Mouse (Mus musculus) forebrain, embryonic 11.5 days (tissue): ENCODE measurements around the gene Smad3. TPM values are rescaled to one million over a fixed set of nuclear protein-coding genes. Genes with fewer than 3 reads are reported as not detected.

ENCODE experiments used
- ATAC-seq: fragments of 200-750 bp; cut with Nextera tagmentation; replicated peaks from 2 replicates; pipeline ENCODE4 v1.8.0; 2017; ENCODE audit warnings: moderate TSS enrichment; ENCODE audit not compliant: low FRiP score
- DNase-seq: peaks from one replicate; pipeline ENCODE4 v3.0.0-alpha.2; 2017; ENCODE audit warnings: low spot score
- H3K27ac ChIP-seq: fragments of 300-500 bp; sonication (generic); 2 replicates; pipeline ENCODE4 v1.5.1; 2014; ENCODE audit warnings: low read depth, low read length
- H3K27me3 ChIP-seq: fragments of 300-500 bp; sonication (generic); 2 replicates; pipeline ENCODE4 v1.6.1; 2014; ENCODE audit warnings: mild to moderate bottlenecking, low read length, mixed read lengths; ENCODE audit not compliant: control insufficient read depth, insufficient read depth
- H3K36me3 ChIP-seq: fragments of 300-500 bp; sonication (generic); 2 replicates; pipeline ENCODE4 v1.6.1; 2014; ENCODE audit warnings: mild to moderate bottlenecking, low read length, moderate library complexity, mixed read lengths; ENCODE audit not compliant: control insufficient read depth, insufficient read depth
- H3K4me1 ChIP-seq: fragments of 300-500 bp; sonication (generic); replicated peaks from 2 replicates; pipeline ENCODE4 v1.6.1; 2014; ENCODE audit warnings: low read length, mixed read lengths; ENCODE audit not compliant: control insufficient read depth, insufficient read depth
- H3K4me2 ChIP-seq: fragments of 300-500 bp; sonication (generic); 2 replicates; pipeline ENCODE4 v1.6.1; 2014; ENCODE audit warnings: low read depth, mild to moderate bottlenecking, low read length, moderate library complexity, mixed read lengths; ENCODE audit not compliant: severe bottlenecking
- H3K4me3 ChIP-seq: fragments of 300-500 bp; sonication (generic); 2 replicates; pipeline ENCODE4 v1.5.1; 2014; ENCODE audit warnings: low read depth, low read length
- H3K9ac ChIP-seq: fragments of 300-500 bp; sonication (generic); 2 replicates; pipeline ENCODE4 v1.6.1; 2014; ENCODE audit warnings: low read length
- H3K9me3 ChIP-seq: fragments of 300-500 bp; sonication (generic); 2 replicates; pipeline ENCODE4 v1.6.1; 2016; ENCODE audit warnings: low read length, mixed read lengths; ENCODE audit not compliant: control insufficient read depth
- WGBS: fragments of 180-500 bp; shearing (Covaris S2); extraction: QIAGEN DNeasy Blood & Tissue Kit; methylation state at CpG from one replicate; pipeline ENCODE4 v1.1.7; 2014; 5-methylcytosine and 5-hydroxymethylcytosine counted together
- polyA plus RNA-seq: library from polyadenylated mRNA; unstranded; fragments of >200 nt; fragmentation: Nextera tagmentation; extraction: Ambion mirVana; gene quantifications from 2 replicates; pipeline ENCODE4 v1.2.1, GENCODE M21; 2014

Smad3 gene
- polyA plus RNA-seq, 1 experiment from 2014 or later, result 17.9 TPM

GRCm38 (mm10) chr9:63698320-63699045, 59.3 kb downstream of the Smad3 start:
- Histone ChIP-seq H3K9me3 (no peaks in the 10 kb centered on the region), H3K27ac (no peak overlapping the region), H3K4me1 (peaks cover 8% of the 10 kb centered on the region), H3K36me3 (no peaks in the 10 kb centered on the region), H3K4me2 (no peak overlapping the region), H3K4me3 (no peak overlapping the region), H3K9ac (no peak overlapping the region), H3K27me3 (no peaks in the 10 kb centered on the region)
- ATAC-seq, result no peak
- no peak for DNase-seq
- 73% methylated on average over 5 of the region's 7 CpGs for WGBS

DNA sequence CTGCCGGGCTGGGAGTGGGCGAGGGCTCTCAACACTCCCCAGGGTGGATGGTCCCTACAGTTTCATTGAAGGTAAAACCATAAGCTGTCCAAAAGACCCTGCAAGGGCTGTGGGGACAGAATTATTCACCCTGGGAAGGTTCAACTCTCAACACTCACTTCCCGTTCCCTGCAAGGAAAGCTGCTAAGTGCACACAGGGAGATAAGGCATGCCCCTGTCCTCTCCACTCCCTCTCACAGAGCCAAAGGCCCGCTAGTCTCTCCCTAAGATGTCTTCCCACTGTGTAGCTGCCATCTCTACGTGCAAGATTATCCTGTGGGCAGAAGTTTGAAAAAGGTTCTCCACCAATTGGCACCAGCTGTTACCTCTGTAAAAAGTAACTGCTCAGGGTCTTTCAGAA, 60.2 kb downstream of the Smad3 start:
- ATAC-seq, result no peak
- H3K4me3 ChIP-seq, result no peak overlapping the region
- no peak overlapping the region for H3K4me2 ChIP-seq
- no peaks in the 10 kb centered on the region for H3K9me3 ChIP-seq
- DNase-seq, result no peak
- WGBS, result 47% methylated on average over 5 of the region's 5 CpGs
- no peak overlapping the region for H3K27ac ChIP-seq
- peaks cover 8% of the 10 kb centered on the region for H3K4me1 ChIP-seq
- no peak overlapping the region for H3K9ac ChIP-seq
- H3K36me3 ChIP-seq, result no peaks in the 10 kb centered on the region
- H3K27me3 ChIP-seq, result no peaks in the 10 kb centered on the region

DNA sequence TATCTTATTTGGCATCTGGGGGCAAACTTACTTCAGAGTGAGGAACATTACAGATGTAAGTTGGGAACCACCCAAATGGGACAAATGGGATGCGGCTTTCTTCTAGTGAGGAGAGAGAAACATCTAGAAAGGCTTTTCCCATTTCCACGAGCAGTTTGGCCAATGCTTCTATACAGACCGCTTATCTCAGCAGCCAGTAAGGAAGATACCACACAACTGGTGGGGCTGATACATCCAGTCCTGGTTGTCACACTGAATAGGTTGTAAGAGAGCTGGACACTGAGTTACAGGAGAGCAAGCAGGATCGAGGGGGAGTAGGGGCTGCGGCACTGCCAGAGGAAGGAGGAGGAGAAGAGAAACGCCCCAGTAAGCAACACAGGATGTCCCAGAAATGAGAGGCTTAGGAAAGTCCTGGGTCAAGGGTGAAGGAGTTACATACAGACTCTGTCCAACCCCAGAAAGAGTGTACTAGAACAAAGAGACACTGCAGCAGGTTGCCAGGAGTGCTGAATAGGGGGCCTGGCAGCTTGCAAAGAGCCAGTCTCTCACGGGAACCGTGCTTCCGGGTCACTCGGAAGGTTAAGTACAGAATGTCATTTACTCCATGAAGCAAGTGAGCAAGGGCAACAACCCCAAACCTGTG, 61.2 kb downstream of the Smad3 start:
- no peak for ATAC-seq
- no peak overlapping the region for H3K4me3 ChIP-seq
- no peak overlapping the region for H3K9ac ChIP-seq
- WGBS, result 35% methylated on average over 10 of the region's 10 CpGs
- DNase-seq, result no peak
- no peaks in the 10 kb centered on the region for H3K27me3 ChIP-seq
- peaks cover 8% of the 10 kb centered on the region for H3K4me1 ChIP-seq
- no peaks in the 10 kb centered on the region for H3K36me3 ChIP-seq
- no peak overlapping the region for H3K4me2 ChIP-seq
- H3K27ac ChIP-seq, result no peak overlapping the region
- H3K9me3 ChIP-seq, result no peaks in the 10 kb centered on the region

DNA sequence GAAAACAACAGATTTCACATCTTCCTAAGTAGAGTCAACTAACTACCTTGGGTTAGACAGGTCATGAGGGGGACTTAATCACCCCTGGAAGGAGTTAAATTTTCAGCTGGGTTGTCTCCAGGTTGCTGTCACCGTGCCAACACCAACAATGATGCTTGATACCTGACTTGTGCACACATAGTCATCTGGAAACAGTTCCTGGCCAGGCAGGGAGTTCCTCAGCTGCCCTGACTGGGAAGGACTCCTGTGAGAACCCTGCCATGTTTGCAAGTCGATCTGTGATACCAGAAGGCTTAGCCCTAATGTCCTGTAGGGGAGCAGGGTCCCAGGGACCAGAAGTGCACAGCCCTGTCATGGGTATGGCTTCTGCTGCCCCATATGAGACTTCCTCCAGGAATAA, 65.8 kb downstream of the Smad3 start:
- DNase-seq, result no peak
- Histone ChIP-seq H3K4me1 (peaks cover 6% of the 10 kb centered on the region), H3K36me3 (no peaks in the 10 kb centered on the region), H3K27ac (no peak overlapping the region), H3K27me3 (no peaks in the 10 kb centered on the region), H3K9ac (no peak overlapping the region), H3K4me2 (no peak overlapping the region), H3K9me3 (no peaks in the 10 kb centered on the region), H3K4me3 (no peak overlapping the region)
- ATAC-seq, result no peak
- WGBS, result 73% methylated on average over 2 of the region's 2 CpGs

GRCm38 (mm10) chr9:63690511-63690910, 67.3 kb downstream of the Smad3 start:
- Histone ChIP-seq H3K9ac (no peak overlapping the region), H3K27ac (no peak overlapping the region), H3K4me3 (no peak overlapping the region), H3K4me2 (no peak overlapping the region), H3K9me3 (no peaks in the 10 kb centered on the region), H3K4me1 (no peaks in the 10 kb centered on the region), H3K27me3 (no peaks in the 10 kb centered on the region), H3K36me3 (no peaks in the 10 kb centered on the region)
- no peak for DNase-seq
- 87% methylated on average over 1 of the region's 1 CpGs for WGBS
- no peak for ATAC-seq

DNA sequence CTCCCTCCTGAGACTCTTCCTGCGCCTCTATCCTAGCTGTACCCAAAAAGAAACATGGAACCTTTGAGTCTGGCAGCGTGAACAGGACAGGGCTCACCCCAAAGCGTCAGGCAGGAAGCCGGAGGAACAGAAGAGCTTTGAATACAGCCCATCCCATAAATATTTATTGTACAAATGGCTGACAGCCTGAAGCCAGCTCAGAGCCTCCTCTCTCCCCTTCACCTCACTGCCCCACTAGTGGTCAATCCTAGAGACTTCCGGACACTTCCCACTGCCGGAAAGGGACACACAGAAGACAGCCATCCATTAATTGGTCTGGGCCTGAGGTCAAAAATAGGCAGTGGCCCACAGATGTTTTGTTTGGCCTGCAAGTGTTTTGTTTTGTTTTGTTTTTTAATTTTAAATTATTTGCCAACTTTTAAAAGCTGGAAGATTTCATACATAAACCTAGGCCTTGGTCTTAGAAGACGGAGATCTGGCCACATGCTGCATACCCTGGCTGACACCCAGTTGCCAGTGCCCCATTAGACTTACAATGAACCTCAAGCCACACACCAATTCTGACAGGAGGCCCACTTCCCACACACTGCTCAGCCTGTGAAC, 70.3 kb downstream of the Smad3 start:
- WGBS, result 96% methylated on average over 7 of the region's 7 CpGs

GRCm38 (mm10) chr9:63685352-63685751, 72.4 kb downstream of the Smad3 start:
- Histone ChIP-seq H3K4me3 (no peak overlapping the region), H3K9me3 (no peaks in the 10 kb centered on the region), H3K36me3 (no peaks in the 10 kb centered on the region), H3K4me1 (no peaks in the 10 kb centered on the region), H3K4me2 (no peak overlapping the region), H3K27me3 (no peaks in the 10 kb centered on the region), H3K9ac (no peak overlapping the region), H3K27ac (no peak overlapping the region)
- WGBS, result 57% methylated on average over 5 of the region's 5 CpGs
- DNase-seq, result no peak
- ATAC-seq, result no peak

More for the DNA sequence above, 70.3 kb downstream of the Smad3 start:
- ATAC-seq, result no peak
- no peak overlapping the region for H3K4me3 ChIP-seq
- no peak for DNase-seq
- no peak overlapping the region for H3K4me2 ChIP-seq
- no peak overlapping the region for H3K9ac ChIP-seq
- H3K4me1 ChIP-seq, result no peaks in the 10 kb centered on the region
- H3K27me3 ChIP-seq, result no peaks in the 10 kb centered on the region
- no peaks in the 10 kb centered on the region for H3K36me3 ChIP-seq
- H3K9me3 ChIP-seq, result no peaks in the 10 kb centered on the region
- H3K27ac ChIP-seq, result no peak overlapping the region

DNA sequence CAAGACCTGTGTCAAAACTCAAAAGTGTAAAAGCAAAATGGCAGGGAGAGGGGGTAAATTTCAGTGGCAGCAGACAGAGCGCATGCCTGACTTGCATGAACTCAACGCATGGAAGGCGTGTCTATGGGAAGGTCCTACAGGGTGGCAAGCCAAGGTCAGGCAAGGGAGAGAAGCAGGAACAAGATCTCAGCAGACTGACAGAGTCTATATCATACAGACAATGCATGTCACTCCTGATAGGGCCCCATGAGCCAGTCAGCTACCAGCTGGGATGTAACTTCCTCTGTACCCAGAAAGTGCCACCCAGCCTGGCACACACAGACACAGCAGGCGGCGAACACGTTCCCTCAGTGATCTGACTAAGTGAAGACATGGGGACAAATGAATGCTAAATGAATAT, 73.5 kb downstream of the Smad3 start:
- H3K4me1 ChIP-seq, result no peaks in the 10 kb centered on the region
- ATAC-seq (no peak), DNase-seq (no peak)
- H3K4me2 ChIP-seq, result no peak overlapping the region
- H3K4me3 ChIP-seq, result no peak overlapping the region
- no peaks in the 10 kb centered on the region for H3K36me3 ChIP-seq
- no peaks in the 10 kb centered on the region for H3K27me3 ChIP-seq
- 97% methylated on average over 6 of the region's 6 CpGs for WGBS
- no peak overlapping the region for H3K27ac ChIP-seq
- no peak overlapping the region for H3K9ac ChIP-seq
- H3K9me3 ChIP-seq, result no peaks in the 10 kb centered on the region
